Mouse (Mus musculus) embryonic facial prominence, embryonic 11.5 days (tissue): ENCODE results near the gene Grifin. TPM values are rescaled to one million over a fixed set of nuclear protein-coding genes. Genes with fewer than 3 reads are reported as not detected.

Experiments used
- ATAC-seq: fragments of 200-750 bp; cut with Nextera tagmentation; replicated peaks from 2 replicates; pipeline ENCODE4 v1.8.0; 2017; ENCODE audit warnings: low read depth; ENCODE audit not compliant: insufficient number of reproducible peaks, low FRiP score, low TSS enrichment
- DNase-seq: peaks from one replicate; pipeline ENCODE4 v3.0.0-alpha.2; 2015; ENCODE audit warnings: low spot score
- H3K27ac ChIP-seq: fragments of 300-500 bp; sonication (generic); replicated peaks from 2 replicates; pipeline ENCODE4 v1.5.1; 2014; ENCODE audit warnings: mild to moderate bottlenecking, low read depth, low read length, control low read depth
- H3K27me3 ChIP-seq: fragments of 300-500 bp; sonication (generic); 2 replicates; pipeline ENCODE4 v1.6.1; 2014; ENCODE audit warnings: mild to moderate bottlenecking, low read length, moderate library complexity, mixed read lengths; ENCODE audit not compliant: control insufficient read depth, insufficient read depth
- H3K36me3 ChIP-seq: fragments of 300-500 bp; sonication (generic); replicated peaks from 2 replicates; pipeline ENCODE4 v1.6.1; 2014; ENCODE audit warnings: low read depth, mild to moderate bottlenecking, low read length, moderate library complexity, mixed read lengths; ENCODE audit not compliant: control insufficient read depth, insufficient read depth
- H3K4me1 ChIP-seq: fragments of 300-500 bp; sonication (generic); 2 replicates; pipeline ENCODE4 v1.6.1; 2014; ENCODE audit warnings: low read length, mixed read lengths; ENCODE audit not compliant: control insufficient read depth, insufficient read depth
- H3K4me2 ChIP-seq: fragments of 300-500 bp; sonication (generic); 2 replicates; pipeline ENCODE4 v1.6.1; 2014; ENCODE audit warnings: low read depth, mild to moderate bottlenecking, control low read depth, low read length, moderate library complexity
- H3K4me3 ChIP-seq: fragments of 300-500 bp; sonication (generic); 2 replicates; pipeline ENCODE4 v1.5.1; 2014; ENCODE audit warnings: low read depth, low read length, control low read depth
- H3K9ac ChIP-seq: fragments of 300-500 bp; sonication (generic); replicated peaks from 2 replicates; pipeline ENCODE4 v1.6.1; 2014; ENCODE audit warnings: mild to moderate bottlenecking, control low read depth, low read length
- H3K9me3 ChIP-seq: fragments of 300-500 bp; sonication (generic); replicated peaks from 2 replicates; pipeline ENCODE4 v1.6.1; 2016; ENCODE audit warnings: mild to moderate bottlenecking, low read length, inconsistent platforms, mixed read lengths; ENCODE audit not compliant: control insufficient read depth
- WGBS: fragments of 180-500 bp; shearing (Covaris S2); extraction: QIAGEN DNeasy Blood & Tissue Kit; methylation state at CpG from one replicate; pipeline ENCODE4 v1.1.7; 2014; 5-methylcytosine and 5-hydroxymethylcytosine counted together
- polyA plus RNA-seq: library from polyadenylated mRNA; unstranded; fragments of >200 nt; fragmentation: Nextera tagmentation; extraction: Ambion mirVana; gene quantifications from 2 replicates; pipeline ENCODE4 v1.2.1, GENCODE M21; 2014

Gene Grifin
- polyA plus RNA-seq, 1 experiment from 2014 or later = 0.36 TPM

- no peak for DNase-seq
- WGBS = 74% methylated on average over 9 of the region's 9 CpGs
- no peak overlapping the region for H3K9ac ChIP-seq
- ATAC-seq = no peak
- no peak overlapping the region for H3K4me3 ChIP-seq
- H3K4me2 ChIP-seq = no peak overlapping the region
- H3K4me1 ChIP-seq = no peaks in the 10 kb centered on the region
- no peaks in the 10 kb centered on the region for H3K27me3 ChIP-seq
- no peak overlapping the region for H3K27ac ChIP-seq
- H3K36me3 ChIP-seq = no peaks in the 10 kb centered on the region
- H3K9me3 ChIP-seq = no peaks in the 10 kb centered on the region
Measured at GRCm38 (mm10) chr5:140562601-140563000, 2.3 kb downstream of the Grifin start.

GRCm38 (mm10) chr5:140556859-140557258, 8.0 kb downstream of the Grifin start:
- Histone ChIP-seq H3K9me3 (no peaks in the 10 kb centered on the region), H3K36me3 (no peaks in the 10 kb centered on the region), H3K4me3 (no peak overlapping the region), H3K9ac (no peak overlapping the region), H3K4me1 (no peaks in the 10 kb centered on the region), H3K4me2 (no peak overlapping the region), H3K27ac (no peak overlapping the region), H3K27me3 (no peaks in the 10 kb centered on the region)
- 47% methylated on average over 3 of the region's 3 CpGs for WGBS
- DNase-seq = no peak
- 0 out of 2 replicates have a peak, but pooled peaks have one; percentile 48 for ATAC-seq

- Histone ChIP-seq H3K27ac (no peak overlapping the region), H3K4me2 (no peak overlapping the region), H3K4me1 (no peaks in the 10 kb centered on the region), H3K27me3 (no peaks in the 10 kb centered on the region), H3K9ac (no peak overlapping the region), H3K36me3 (no peaks in the 10 kb centered on the region), H3K9me3 (no peaks in the 10 kb centered on the region), H3K4me3 (no peak overlapping the region)
- 96% methylated on average over 7 of the region's 7 CpGs for WGBS
- DNase-seq (no peak), ATAC-seq (no peak)
Measured at GRCm38 (mm10) chr5:140553719-140554118, 11.2 kb downstream of the Grifin start.

GRCm38 (mm10) chr5:140549306-140550047, 15.4 kb downstream of the Grifin start:
- WGBS = 42% methylated on average over 17 of the region's 17 CpGs
- Histone ChIP-seq H3K27me3 (no peaks in the 10 kb centered on the region), H3K36me3 (no peaks in the 10 kb centered on the region), H3K27ac (no peak overlapping the region), H3K4me2 (no peak overlapping the region), H3K9me3 (no peaks in the 10 kb centered on the region), H3K4me1 (no peaks in the 10 kb centered on the region), H3K4me3 (no peak overlapping the region), H3K9ac (no peak overlapping the region)
- DNase-seq = peak; percentile 45
- peak; percentile 51; the same call in 1 of the 2 replicates for ATAC-seq

GRCm38 (mm10) chr5:140546332-140546731, 18.5 kb downstream of the Grifin start:
- Histone ChIP-seq H3K27ac (no peak overlapping the region), H3K4me1 (no peaks in the 10 kb centered on the region), H3K9me3 (no peaks in the 10 kb centered on the region), H3K27me3 (no peaks in the 10 kb centered on the region), H3K4me2 (no peak overlapping the region), H3K9ac (no peak overlapping the region), H3K4me3 (no peak overlapping the region), H3K36me3 (no peaks in the 10 kb centered on the region)
- 86% methylated on average over 19 of the region's 19 CpGs for WGBS
- DNase-seq (no peak), ATAC-seq (no peak)

- WGBS = 63% methylated on average over 6 of the region's 6 CpGs
- no peak overlapping the region for H3K27ac ChIP-seq
- H3K4me3 ChIP-seq = no peak overlapping the region
- H3K27me3 ChIP-seq = no peaks in the 10 kb centered on the region
- no peak overlapping the region for H3K4me2 ChIP-seq
- no peak for DNase-seq
- H3K9ac ChIP-seq = no peak overlapping the region
- no peaks in the 10 kb centered on the region for H3K9me3 ChIP-seq
- ATAC-seq = no peak
- H3K4me1 ChIP-seq = no peaks in the 10 kb centered on the region
- no peaks in the 10 kb centered on the region for H3K36me3 ChIP-seq
Measured at GRCm38 (mm10) chr5:140545651-140546050, 19.2 kb downstream of the Grifin start.

- Histone ChIP-seq H3K9me3 (no peaks in the 10 kb centered on the region), H3K36me3 (no peaks in the 10 kb centered on the region), H3K9ac (no peak overlapping the region), H3K27me3 (no peaks in the 10 kb centered on the region), H3K4me1 (no peaks in the 10 kb centered on the region), H3K4me2 (no peak overlapping the region), H3K27ac (no peak overlapping the region), H3K4me3 (no peak overlapping the region)
- 73% methylated on average over 9 of the region's 9 CpGs for WGBS
- no peak for DNase-seq
- no peak for ATAC-seq
Measured at GRCm38 (mm10) chr5:140542811-140543575, 21.9 kb downstream of the Grifin start.

GRCm38 (mm10) chr5:140540106-140540505, 24.8 kb downstream of the Grifin start:
- H3K36me3 ChIP-seq = no peaks in the 10 kb centered on the region
- no peak overlapping the region for H3K27ac ChIP-seq
- no peaks in the 10 kb centered on the region for H3K27me3 ChIP-seq
- no peak overlapping the region for H3K4me2 ChIP-seq
- H3K4me3 ChIP-seq = no peak overlapping the region
- DNase-seq (peak; percentile 86), ATAC-seq (0 out of 2 replicates have a peak, but pooled peaks have one; percentile 30)
- no peak overlapping the region for H3K9ac ChIP-seq
- WGBS = 14% methylated on average over 8 of the region's 8 CpGs
- no peaks in the 10 kb centered on the region for H3K4me1 ChIP-seq
- no peaks in the 10 kb centered on the region for H3K9me3 ChIP-seq
